Mouse (Mus musculus): ENCODE measurements around the gene Pdgfb. TPM values are rescaled to one million over a fixed set of nuclear protein-coding genes. Genes with fewer than 3 reads are reported as not detected.

Pdgfb gene
- 1.6 and 4.0 TPM in 2 replicates for polyA plus RNA-seq (2015; fragmentation: Nextera tagmentation; extraction: Ambion mirVana)

DNA sequence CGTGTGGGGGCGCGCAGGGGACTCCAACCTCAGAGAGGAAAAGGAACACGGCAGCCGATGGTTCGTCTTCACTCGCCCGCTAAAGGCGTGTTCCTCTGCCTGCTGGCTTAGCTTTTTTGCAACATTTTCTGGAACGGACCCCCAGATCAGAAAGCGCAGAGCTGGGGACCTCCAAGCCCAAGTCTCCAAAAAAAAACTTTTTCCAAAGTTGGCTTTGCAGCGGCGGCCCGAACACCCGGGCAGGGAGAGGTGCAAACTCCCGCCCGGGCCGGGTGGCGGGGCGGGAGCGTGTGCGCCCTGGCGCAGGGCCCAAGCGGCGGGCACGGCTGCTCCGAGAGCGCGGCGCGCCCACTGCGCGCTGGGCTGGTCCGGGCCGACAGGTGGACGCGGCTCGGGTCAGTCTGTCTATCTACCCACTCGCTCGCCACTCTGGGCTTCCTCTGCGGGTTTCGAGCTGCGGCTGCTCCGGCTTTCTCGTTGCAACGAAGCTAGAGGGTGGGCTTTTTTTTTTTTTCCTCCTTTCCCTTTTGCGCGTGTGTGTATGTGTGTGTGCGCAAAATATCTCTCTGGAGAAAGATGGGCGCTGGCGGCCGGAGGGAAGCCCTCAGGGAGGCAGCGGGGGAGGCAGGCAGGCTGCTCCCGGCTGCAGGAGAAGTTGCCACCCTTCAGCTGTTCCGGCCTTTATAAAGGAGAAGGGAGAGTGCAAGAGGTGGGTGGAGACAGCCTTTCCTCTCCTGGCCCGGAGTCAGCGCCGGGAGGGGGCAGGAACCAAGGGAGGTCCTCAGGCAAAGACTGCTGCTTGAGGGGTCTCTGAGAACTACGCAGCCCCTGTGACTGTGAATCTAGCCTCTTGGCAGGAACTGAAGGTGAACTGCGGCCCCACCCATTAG is at the start of gene Pdgfb:
TSS of gene Pdgfb (minus strand) at position 657 of the 890 bp plus-strand sequence.

DNA sequence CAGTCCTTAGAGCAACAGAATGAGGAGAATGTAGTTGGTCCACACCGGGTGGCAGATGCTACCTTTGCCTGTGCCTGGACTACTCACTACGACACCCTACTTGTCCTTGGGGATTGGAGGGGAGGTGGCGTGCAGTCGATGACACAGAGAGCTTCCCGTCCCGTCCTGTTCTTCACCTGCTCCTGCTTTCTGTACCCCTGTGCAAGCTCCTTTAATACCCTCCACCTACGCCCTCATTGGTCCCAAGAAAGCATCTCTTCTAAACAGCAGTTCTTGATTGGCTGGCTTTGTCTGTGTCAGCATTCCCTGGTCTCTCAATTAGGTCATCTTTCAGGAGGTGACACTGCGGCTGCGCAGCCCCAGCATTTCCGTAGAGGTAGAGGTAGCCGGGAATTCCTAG is 43.8 kb downstream of the Pdgfb start, which contains the start of gene Cbx7:
TSS of gene Cbx7 (minus strand) at position 180 of the 400 bp plus-strand sequence.

Small RNAs within 50 kb of the gene (microRNA-seq; reads per million reads assigned to microRNA genes)
- 2.5 reads per million for gene Mir7213 (ENCODE audit: borderline replicate concordance, insufficient number of aligned reads)

Other genes with a start within 250 kb of the Pdgfb start
- gene Dnal4, start 237.1 kb downstream of the Pdgfb start, polyA plus RNA-seq (2015; fragmentation: Nextera tagmentation; extraction: Ambion mirVana), result 31.2 and 32.9 TPM in 2 replicates
- 5.4 and 11.8 TPM in 2 replicates for gene Nptxr, start 210.2 kb downstream of the Pdgfb start, polyA plus RNA-seq (2015; fragmentation: Nextera tagmentation; extraction: Ambion mirVana)
- gene Npcd, start 180.7 kb downstream of the Pdgfb start, polyA plus RNA-seq (2015; fragmentation: Nextera tagmentation; extraction: Ambion mirVana), result 0.28 and 0.47 TPM in 2 replicates
- 37.2 and 39.2 TPM in 2 replicates for gene Cbx6, start 180.3 kb downstream of the Pdgfb start, polyA plus RNA-seq (2015; fragmentation: Nextera tagmentation; extraction: Ambion mirVana)
- 9.5 and 16.9 TPM in 2 replicates for gene Apobec3, start 123.3 kb downstream of the Pdgfb start, polyA plus RNA-seq (2015; fragmentation: Nextera tagmentation; extraction: Ambion mirVana)
- gene Cbx7, start 43.9 kb downstream of the Pdgfb start, polyA plus RNA-seq (2015; fragmentation: Nextera tagmentation; extraction: Ambion mirVana), result 4.1 and 4.2 TPM in 2 replicates
- 20.1 and 27.9 TPM in 2 replicates for gene Syngr1, start 76.4 kb upstream of the Pdgfb start, polyA plus RNA-seq (2015; fragmentation: Nextera tagmentation; extraction: Ambion mirVana)
- gene Rpl3, start 76.9 kb upstream of the Pdgfb start, polyA plus RNA-seq (2015; fragmentation: Nextera tagmentation; extraction: Ambion mirVana), result 689 and 697 TPM in 2 replicates
- gene Tab1, start 118.2 kb upstream of the Pdgfb start, polyA plus RNA-seq (2015; fragmentation: Nextera tagmentation; extraction: Ambion mirVana), result 14.6 and 20.4 TPM in 2 replicates
- gene Mgat3, start 158.7 kb upstream of the Pdgfb start, polyA plus RNA-seq (2015; fragmentation: Nextera tagmentation; extraction: Ambion mirVana), result 2.5 and 4.2 TPM in 2 replicates
- gene Mief1, start 219.0 kb upstream of the Pdgfb start, polyA plus RNA-seq (2015; fragmentation: Nextera tagmentation; extraction: Ambion mirVana), result 11.7 and 16.5 TPM in 2 replicates
- not detected in 2 replicates for gene AC140267.1, start 220.9 kb upstream of the Pdgfb start, polyA plus RNA-seq (2015; fragmentation: Nextera tagmentation; extraction: Ambion mirVana)
- gene Atf4, start 240.2 kb upstream of the Pdgfb start, polyA plus RNA-seq (2015; fragmentation: Nextera tagmentation; extraction: Ambion mirVana), result 73.6 and 90.5 TPM in 2 replicates
- gene Rps19bp1, start 249.3 kb upstream of the Pdgfb start, polyA plus RNA-seq (2015; fragmentation: Nextera tagmentation; extraction: Ambion mirVana), result 41.1 and 52.2 TPM in 2 replicates

All from adrenal gland, postnatal 0 days (tissue).